Mouse (Mus musculus) T-cell, adult 2 months (primary cell): ENCODE measurements around the gene Cacna1a.

ENCODE experiments used
- DNase-seq: peaks from one replicate; pipeline ENCODE4 v3.0.0; 2022; ENCODE audit warnings: low spot score

The Cacna1a gene

DNA sequence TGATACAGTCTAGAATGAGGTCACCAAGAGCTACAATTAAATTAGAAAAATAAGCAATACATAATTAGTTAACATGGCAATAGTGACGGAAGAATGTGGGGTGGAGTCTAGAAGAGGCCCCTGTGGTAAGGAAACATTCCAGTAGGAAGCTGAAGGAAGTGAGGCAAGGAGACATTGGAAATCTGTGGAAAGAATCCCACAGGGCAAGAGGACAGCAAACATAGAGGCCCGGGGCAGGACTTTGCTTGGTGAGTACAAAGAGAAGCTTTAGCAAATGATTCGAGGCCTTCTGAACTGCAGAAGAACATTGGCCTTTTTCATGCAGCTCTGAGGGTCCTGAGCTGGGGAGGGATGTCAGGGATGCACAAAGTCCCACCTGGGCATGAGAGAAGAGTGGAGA, at the start of gene Cacna1a:
Cacna1a (plus strand) TSS at position 166 of the 400 bp plus-strand sequence.
- no peak for DNase-seq

- no peak for DNase-seq
These were observed 49.7 kb upstream of the Cacna1a start for GRCm38 (mm10) chr8:84338493-84338892.

DNA sequence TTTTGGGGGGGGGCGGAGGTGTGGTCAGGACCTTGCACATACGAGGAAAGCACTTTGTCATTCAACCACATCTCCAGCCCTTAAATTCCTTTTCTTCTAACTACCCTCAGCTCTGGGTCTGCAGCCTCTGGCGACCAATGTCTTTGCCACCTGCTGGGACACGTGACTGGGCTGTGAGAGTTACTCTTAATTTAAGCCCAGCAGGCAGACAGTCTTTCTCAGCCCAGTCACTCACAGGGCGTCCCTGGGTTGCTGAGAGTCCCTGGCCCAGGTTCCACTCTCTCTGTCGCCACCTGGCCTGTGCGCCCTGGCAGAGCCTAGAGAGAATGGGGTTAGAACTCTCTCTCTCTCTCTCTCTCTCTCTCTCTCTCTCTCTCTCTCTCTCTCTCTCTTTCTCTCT, 48.9 kb upstream of the Cacna1a start:
- DNase-seq: no peak

- no peak for DNase-seq
These were observed 48.4 kb upstream of the Cacna1a start for GRCm38 (mm10) chr8:84339867-84340266.

GRCm38 (mm10) chr8:84340671-84341070, 47.6 kb upstream of the Cacna1a start:
- DNase-seq: no peak

DNA sequence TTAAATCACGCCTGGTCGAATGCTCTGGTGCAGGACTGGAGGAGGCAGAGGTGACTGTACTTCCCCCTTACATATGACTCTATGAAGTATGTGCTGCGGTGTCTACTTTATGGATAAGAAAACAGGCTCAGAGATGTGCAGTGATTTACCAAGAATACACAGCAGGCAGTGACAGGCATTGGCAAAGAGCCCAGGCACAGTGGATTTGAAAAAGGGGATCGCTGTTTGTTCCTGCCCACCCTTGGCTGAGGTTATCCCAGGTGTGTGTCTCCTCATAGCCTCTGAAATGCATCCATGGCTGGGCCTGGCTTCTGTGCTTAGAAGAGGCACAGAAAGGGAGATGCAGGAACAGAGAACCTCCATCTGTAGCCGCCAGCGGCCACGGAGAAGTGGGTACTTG, 42.7 kb upstream of the Cacna1a start:
- no peak for DNase-seq

DNA sequence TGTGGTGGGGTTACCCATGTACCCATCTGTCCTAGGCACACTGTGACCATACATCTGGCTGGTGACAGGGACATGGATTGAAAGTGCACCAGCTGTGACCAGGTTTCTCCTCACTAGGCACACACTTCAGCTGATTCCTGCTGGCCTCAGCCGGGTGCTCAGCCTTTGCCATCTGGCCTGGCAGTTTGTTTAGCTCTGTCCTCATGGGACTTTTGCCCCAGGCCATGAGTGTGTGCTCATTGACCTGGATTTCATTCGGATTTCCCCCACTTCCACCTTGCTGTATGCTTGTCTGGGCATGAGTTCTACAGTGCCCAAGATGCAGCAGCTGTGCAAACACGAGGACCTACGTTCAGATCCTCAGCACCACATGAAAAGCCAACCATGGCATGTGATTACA, 41.8 kb upstream of the Cacna1a start:
- no peak for DNase-seq

DNA sequence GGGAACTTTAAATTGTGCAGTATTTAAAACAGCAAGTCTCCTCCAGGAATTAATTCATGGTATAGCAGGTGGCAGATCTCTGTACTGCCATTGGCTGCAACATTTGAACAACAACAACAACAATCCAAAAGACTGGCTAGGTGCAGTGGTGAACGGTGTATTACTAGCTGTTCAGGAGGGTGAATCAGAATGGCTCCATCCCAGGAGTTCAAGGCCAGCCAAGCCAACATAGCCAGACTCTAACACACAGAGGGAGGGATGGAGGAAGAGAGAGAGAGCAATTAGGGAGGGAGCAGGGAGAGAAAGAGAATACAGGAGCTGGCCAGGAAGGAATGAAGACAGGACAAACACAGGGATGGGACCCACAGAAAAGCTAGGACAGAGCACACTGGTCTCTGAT, 38.7 kb upstream of the Cacna1a start:
- no peak for DNase-seq

DNA sequence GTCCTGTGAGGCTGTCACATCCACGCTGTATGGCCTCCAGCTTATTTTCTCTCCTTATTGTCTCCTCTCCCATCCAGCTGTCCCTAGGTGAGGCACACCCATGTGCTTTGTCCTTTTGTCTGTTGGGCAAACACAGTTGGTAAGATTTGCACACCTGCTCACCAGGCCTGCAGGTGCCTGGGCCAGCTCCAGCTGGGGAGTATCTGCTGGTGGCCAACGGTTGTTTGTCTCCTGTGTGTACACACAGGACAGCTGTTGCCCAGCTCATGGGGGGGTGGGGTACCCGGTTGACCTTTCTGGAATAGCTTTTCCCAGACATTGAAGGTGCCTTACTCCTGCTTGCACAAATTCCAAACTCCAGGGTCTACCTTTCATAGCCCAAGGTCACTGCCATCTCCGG, 37.3 kb upstream of the Cacna1a start:
- DNase-seq: no peak

GRCm38 (mm10) chr8:84356482-84356881, 31.8 kb upstream of the Cacna1a start:
- no peak for DNase-seq

DNA sequence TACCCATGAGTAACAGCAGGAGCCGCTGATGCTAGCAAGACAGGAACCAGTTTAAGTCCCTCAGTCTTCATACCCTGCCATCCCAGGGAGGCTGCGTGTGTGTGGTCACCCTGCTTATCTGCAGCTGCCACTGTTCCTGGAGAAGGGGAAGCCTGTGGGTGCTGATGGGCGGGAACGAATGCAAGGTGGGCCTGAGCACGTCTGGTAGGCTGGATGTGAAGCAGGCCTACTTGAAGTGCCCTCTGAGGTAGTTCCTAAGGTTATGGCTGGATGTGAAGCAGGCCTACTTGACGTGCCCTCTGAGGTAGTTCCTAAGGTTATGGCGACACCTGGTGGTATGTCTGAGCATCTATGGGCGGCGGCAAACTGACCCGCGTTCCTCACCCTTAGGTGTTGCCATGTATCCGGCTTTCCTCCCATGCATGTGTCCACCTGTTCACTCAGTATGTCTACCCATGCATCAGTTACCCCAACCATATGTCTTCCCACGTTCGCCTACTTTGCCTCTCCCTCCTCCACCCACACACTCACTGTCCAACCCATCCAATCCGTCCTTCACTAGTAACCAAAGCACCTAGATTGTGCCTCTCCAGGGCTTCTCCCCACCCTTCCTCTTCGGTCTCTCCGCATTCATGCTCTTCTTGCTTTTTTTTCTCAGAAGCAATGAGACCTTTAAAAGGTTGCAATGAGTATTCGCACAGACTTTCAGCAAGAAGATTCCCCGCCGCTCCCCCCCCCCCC, 30.4 kb upstream of the Cacna1a start:
- peak; percentile 74 for DNase-seq

- peak; percentile 47 for DNase-seq
These were observed 24.7 kb upstream of the Cacna1a start for GRCm38 (mm10) chr8:84363428-84364134.

- DNase-seq: no peak
These were observed 23.0 kb upstream of the Cacna1a start for GRCm38 (mm10) chr8:84365197-84365596.

DNA sequence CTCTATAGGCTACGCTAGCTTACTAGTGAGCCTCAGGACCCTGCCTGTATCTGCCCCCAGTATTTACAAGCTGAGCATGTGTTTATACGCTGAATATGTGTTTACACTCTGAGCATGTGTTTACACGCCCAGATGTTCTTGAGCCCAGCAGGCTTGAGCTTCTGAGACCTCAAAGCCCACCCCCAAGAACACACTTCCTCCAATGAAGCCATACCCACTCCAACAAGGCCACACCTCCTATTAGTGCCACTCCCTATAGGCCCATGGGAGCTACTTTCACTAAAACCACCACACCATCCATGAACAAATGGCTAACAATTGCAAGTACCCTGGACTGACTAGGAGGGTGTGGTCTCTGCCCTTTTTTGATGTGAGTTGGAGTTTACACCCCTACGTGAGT, 17.3 kb upstream of the Cacna1a start:
- no peak for DNase-seq

DNA sequence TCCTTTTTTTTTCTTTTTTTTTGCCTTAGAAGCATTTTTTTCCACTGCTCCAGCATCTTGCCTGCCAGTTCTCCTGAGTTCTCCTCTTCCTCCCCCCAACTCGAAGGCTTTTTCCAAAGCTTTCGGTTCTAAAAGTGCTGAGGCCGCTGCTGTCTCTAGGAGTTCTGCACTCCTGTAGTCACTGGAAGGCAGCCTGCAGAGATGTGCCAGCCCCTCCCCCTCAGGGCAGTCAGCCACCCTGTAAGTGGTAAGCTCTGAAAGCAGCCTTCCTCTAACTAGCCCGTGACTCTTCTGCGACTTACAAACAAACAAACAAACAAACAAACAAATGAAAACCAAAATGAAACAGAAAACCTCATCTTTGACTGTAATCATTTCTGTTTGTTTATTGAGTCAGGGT, 13.2 kb upstream of the Cacna1a start:
- no peak for DNase-seq

DNA sequence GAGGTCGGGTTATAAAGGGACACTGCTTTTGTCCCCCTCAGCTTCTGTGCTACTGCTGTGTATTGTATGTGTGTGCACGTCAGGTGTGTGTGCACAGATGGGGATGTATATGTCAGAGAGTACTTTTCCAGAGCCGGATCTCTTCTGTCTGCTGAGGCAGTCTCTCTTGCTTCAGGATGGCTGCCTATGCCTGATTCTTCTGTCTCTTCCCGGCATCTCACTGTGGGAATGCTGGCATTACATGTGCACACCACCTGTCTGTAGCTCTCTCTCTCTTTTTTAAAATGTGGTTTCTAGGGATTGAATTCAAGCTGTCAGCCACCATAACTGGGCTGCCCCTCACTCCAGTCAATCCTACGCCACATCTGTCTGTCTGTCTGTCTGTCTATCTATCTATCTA, 12.4 kb upstream of the Cacna1a start:
- no peak for DNase-seq

DNA sequence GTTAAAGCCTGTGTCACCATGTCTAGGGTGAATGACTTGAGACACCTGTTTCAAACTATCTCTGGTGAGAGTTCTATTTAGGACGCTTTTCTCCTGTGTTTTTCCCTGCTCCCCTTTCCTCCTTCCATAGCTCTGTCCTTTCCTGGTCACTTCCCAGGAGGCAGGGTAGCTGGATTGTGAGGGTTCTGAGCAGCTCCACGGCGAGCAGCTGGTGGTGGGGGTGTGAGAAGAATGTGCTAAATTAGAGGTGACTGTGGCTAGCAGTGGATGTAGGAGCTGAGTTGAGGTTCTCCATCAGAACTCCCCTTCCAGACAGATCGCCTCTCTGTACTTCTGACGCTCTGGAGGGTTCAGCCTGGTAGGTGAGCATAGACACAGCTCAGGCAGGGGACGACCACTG, 11.7 kb upstream of the Cacna1a start:
- no peak for DNase-seq

- no peak for DNase-seq
These were observed 6.6 kb upstream of the Cacna1a start for GRCm38 (mm10) chr8:84381676-84382075.

- DNase-seq: no peak
These were observed 533 bp downstream of the Cacna1a start for GRCm38 (mm10) chr8:84388773-84389172.

DNA sequence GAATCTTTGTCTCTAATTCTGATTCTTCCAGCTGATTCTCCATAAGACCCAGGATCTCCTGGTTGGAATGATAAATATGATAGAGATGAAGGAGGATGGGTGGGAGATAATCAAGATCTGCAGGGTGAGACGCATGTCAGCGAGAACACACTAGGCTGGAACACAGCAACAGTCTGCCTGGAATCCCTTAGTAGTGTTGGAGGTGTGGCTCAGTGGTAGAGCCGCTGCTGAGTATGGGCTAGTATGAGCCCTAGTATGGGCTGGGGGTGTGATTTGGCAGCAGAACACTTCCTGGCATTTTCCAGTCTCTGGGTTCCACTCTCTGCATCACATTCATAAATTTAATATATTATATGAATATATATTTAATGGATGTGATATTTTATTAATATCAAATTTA, 933 bp downstream of the Cacna1a start:
- DNase-seq: no peak

DNA sequence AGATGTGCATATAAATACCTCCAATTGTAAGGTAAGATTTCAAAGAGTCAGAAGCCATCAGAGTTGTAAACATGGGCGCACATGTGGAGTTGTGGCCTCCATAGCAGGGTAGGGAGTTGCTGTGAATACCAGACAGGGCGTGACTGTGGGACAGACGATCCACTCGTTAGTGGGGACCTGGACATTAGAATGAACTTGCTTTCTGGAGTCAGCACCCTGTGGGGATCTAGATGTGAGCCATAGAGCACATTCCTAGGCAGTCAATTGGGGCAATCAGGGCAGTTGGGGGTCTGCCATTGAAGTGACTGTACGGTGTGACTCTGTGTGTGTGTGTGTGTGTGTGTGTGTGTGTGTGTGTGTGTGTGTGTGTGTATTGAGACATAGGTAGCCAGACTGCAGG, 3.4 kb downstream of the Cacna1a start:
- DNase-seq: no peak

- DNase-seq: no peak
These were observed 7.7 kb downstream of the Cacna1a start for GRCm38 (mm10) chr8:84395751-84396457.
